Mouse (Mus musculus) yolk sac, embryonic 10.5 days (tissue): ENCODE measurements around the gene Abcb9.

Experiments used
- DNase-seq: peaks from one replicate; pipeline ENCODE4 v3.0.0-alpha.2; 2017; ENCODE audit warnings: low spot score

The Abcb9 gene

DNA sequence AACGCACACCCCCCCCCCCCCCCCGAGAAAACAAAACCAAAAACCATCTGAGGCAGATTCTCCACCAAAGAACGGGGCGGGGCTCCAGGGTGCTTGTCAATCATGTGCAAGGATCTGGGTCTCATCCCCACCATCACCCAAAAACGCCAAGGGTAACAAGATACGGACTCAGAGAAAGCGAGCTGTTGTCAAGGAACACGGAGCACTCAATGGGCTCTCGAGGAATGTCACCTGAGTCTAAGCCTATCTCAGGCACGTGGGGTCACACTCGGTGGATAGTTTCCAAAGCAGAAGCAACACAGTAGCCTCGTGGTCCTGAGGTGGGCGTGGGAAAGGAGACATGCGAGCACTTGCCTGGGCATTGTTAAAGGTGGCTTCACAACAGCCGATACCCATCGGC lies 81.9 kb downstream of the Abcb9 start:
- no peak for DNase-seq

DNA sequence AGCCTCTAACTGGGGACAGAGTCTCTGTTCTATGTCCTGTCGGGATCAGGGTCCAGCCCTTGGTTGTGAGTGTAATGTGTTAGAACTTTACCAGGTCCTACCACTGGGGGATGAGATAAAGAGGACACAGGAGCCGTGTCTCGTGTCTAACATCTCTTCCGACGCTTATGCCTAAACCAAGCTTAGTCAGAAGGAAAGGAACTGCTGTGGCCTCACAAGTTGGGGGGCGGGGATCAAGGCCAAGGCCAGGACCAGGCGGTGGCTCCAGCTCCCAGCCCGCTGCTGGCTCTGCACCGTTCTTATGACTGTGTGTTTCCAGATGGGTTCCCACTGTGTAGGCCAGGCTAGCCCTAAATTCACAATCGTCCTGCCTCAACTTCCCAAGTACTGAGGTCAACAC lies 82.7 kb downstream of the Abcb9 start:
- no peak for DNase-seq

DNA sequence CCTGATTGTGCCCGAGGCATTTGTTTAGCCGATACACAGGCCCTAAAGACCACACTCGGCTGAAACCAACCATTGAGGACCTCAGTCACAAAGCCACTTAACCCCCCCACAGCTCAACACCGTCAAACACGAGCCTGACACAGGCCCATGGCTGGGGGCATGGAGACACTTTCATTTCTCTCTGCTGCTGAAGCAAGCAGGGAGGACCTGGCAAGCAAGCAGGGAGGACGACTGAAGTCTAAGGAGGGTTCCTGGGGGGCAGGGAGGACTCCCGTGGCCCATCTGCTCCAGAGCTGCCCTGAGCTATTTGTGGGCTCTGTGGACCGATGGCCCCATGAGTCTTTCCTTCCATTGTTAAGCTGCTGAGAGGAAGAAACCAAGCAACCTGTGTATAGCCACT lies 83.7 kb downstream of the Abcb9 start:
- no peak for DNase-seq
